Mouse (Mus musculus) midbrain, embryonic 12.5 days (tissue): Measurements from ENCODE around the gene AB124611. TPM values are rescaled to one million over a fixed set of nuclear protein-coding genes. Genes with fewer than 3 reads are reported as not detected.

Source experiments
- ATAC-seq: fragments of 200-750 bp; cut with Nextera tagmentation; 2 replicates; pipeline ENCODE4 v1.8.0; 2017; ENCODE audit warnings: low read depth, moderate TSS enrichment, moderate library complexity; ENCODE audit not compliant: low FRiP score
- H3K27ac ChIP-seq: fragments of 300-500 bp; sonication (generic); replicated peaks from 2 replicates; pipeline ENCODE4 v1.5.1; 2016; ENCODE audit warnings: mild to moderate bottlenecking
- H3K27me3 ChIP-seq: fragments of 300-500 bp; sonication (generic); 2 replicates; pipeline ENCODE4 v1.6.1; 2016; ENCODE audit warnings: mild to moderate bottlenecking
- H3K36me3 ChIP-seq: fragments of 300-500 bp; sonication (generic); 2 replicates; pipeline ENCODE4 v1.6.1; 2016
- H3K4me1 ChIP-seq: fragments of 300-500 bp; sonication (generic); 2 replicates; pipeline ENCODE4 v1.6.1; 2016
- H3K4me2 ChIP-seq: fragments of 300-500 bp; sonication (generic); replicated peaks from 2 replicates; pipeline ENCODE4 v1.6.1; 2016; ENCODE audit warnings: mild to moderate bottlenecking, moderate library complexity
- H3K4me3 ChIP-seq: fragments of 300-500 bp; sonication (generic); 2 replicates; pipeline ENCODE4 v1.5.1; 2016; ENCODE audit warnings: mild to moderate bottlenecking
- H3K9ac ChIP-seq: fragments of 300-500 bp; sonication (generic); replicated peaks from 2 replicates; pipeline ENCODE4 v1.6.1; 2016; ENCODE audit warnings: mild to moderate bottlenecking, moderate library complexity
- H3K9me3 ChIP-seq: fragments of 300-500 bp; sonication (generic); 2 replicates; pipeline ENCODE4 v1.6.1; 2016; ENCODE audit warnings: mild to moderate bottlenecking
- WGBS: fragments of 180-500 bp; shearing (Covaris S2); methylation state at CpG from one replicate; pipeline ENCODE4 v1.1.7; 2016; 5-methylcytosine and 5-hydroxymethylcytosine counted together
- polyA plus RNA-seq: library from polyadenylated mRNA; unstranded; fragments of >200 nt; fragmentation: Nextera tagmentation; extraction: Ambion mirVana; gene quantifications from 2 replicates; pipeline ENCODE4 v1.2.1, GENCODE M21; 2016

Gene AB124611
- polyA plus RNA-seq, 1 experiment from 2014 or later = 5.9 TPM

- no peaks in the 10 kb centered on the region for H3K27me3 ChIP-seq
- no peaks in the 10 kb centered on the region for H3K9me3 ChIP-seq
- no peak overlapping the region for H3K4me3 ChIP-seq
- H3K27ac ChIP-seq = no peak overlapping the region
- H3K4me1 ChIP-seq = no peaks in the 10 kb centered on the region
- no peak overlapping the region for H3K4me2 ChIP-seq
- peaks cover 91% of the 10 kb centered on the region for H3K36me3 ChIP-seq
- H3K9ac ChIP-seq = no peak overlapping the region
- WGBS = 96% methylated on average over 10 of the region's 10 CpGs
- ATAC-seq = no peak
Measured at GRCm38 (mm10) chr9:21575253-21575652, 49.3 kb downstream of the AB124611 start.

GRCm38 (mm10) chr9:21576286-21576685 lies 50.3 kb downstream of the AB124611 start:
- H3K9me3 ChIP-seq = no peaks in the 10 kb centered on the region
- H3K9ac ChIP-seq = no peak overlapping the region
- no peak for ATAC-seq
- 95% methylated on average over 1 of the region's 1 CpGs for WGBS
- H3K27ac ChIP-seq = no peak overlapping the region
- peaks cover 91% of the 10 kb centered on the region for H3K36me3 ChIP-seq
- H3K4me3 ChIP-seq = no peak overlapping the region
- H3K4me2 ChIP-seq = no peak overlapping the region
- no peaks in the 10 kb centered on the region for H3K4me1 ChIP-seq
- H3K27me3 ChIP-seq = no peaks in the 10 kb centered on the region

GRCm38 (mm10) chr9:21578226-21578625 lies 52.2 kb downstream of the AB124611 start:
- H3K4me2 ChIP-seq = no peak overlapping the region
- 47% methylated on average over 3 of the region's 3 CpGs for WGBS
- no peaks in the 10 kb centered on the region for H3K27me3 ChIP-seq
- H3K36me3 ChIP-seq = peaks cover 91% of the 10 kb centered on the region
- ATAC-seq = no peak
- H3K4me1 ChIP-seq = no peaks in the 10 kb centered on the region
- no peak overlapping the region for H3K9ac ChIP-seq
- H3K27ac ChIP-seq = no peak overlapping the region
- H3K4me3 ChIP-seq = no peak overlapping the region
- no peaks in the 10 kb centered on the region for H3K9me3 ChIP-seq

- no peaks in the 10 kb centered on the region for H3K4me1 ChIP-seq
- H3K27me3 ChIP-seq = no peaks in the 10 kb centered on the region
- H3K27ac ChIP-seq = no peak overlapping the region
- H3K9me3 ChIP-seq = no peaks in the 10 kb centered on the region
- no peak overlapping the region for H3K9ac ChIP-seq
- peaks cover 95% of the 10 kb centered on the region for H3K36me3 ChIP-seq
- WGBS = 88% methylated on average over 1 of the region's 1 CpGs
- ATAC-seq = no peak
- H3K4me2 ChIP-seq = no peak overlapping the region
- no peak overlapping the region for H3K4me3 ChIP-seq
Measured at GRCm38 (mm10) chr9:21585401-21585800, 59.4 kb downstream of the AB124611 start.

GRCm38 (mm10) chr9:21587678-21588349 lies 61.8 kb downstream of the AB124611 start:
- peaks cover 71% of the 10 kb centered on the region for H3K36me3 ChIP-seq
- no peak overlapping the region for H3K27ac ChIP-seq
- H3K27me3 ChIP-seq = no peaks in the 10 kb centered on the region
- 91% methylated on average over 23 of the region's 23 CpGs for WGBS
- no peak overlapping the region for H3K4me3 ChIP-seq
- no peaks in the 10 kb centered on the region for H3K9me3 ChIP-seq
- ATAC-seq = no peak
- H3K4me2 ChIP-seq = no peak overlapping the region
- no peak overlapping the region for H3K9ac ChIP-seq
- peaks cover 7% of the 10 kb centered on the region for H3K4me1 ChIP-seq

GRCm38 (mm10) chr9:21588350-21588749 lies 62.4 kb downstream of the AB124611 start:
- no peak for ATAC-seq
- H3K4me1 ChIP-seq = peaks cover 9% of the 10 kb centered on the region
- H3K9me3 ChIP-seq = no peaks in the 10 kb centered on the region
- no peak overlapping the region for H3K9ac ChIP-seq
- no peak overlapping the region for H3K4me3 ChIP-seq
- H3K4me2 ChIP-seq = no peak overlapping the region
- H3K27ac ChIP-seq = no peak overlapping the region
- peaks cover 65% of the 10 kb centered on the region for H3K36me3 ChIP-seq
- 94% methylated on average over 8 of the region's 8 CpGs for WGBS
- no peaks in the 10 kb centered on the region for H3K27me3 ChIP-seq

- no peak overlapping the region for H3K4me3 ChIP-seq
- no peaks in the 10 kb centered on the region for H3K27me3 ChIP-seq
- peaks cover 55% of the 10 kb centered on the region for H3K36me3 ChIP-seq
- WGBS = 88% methylated on average over 5 of the region's 5 CpGs
- ATAC-seq = no peak
- no peak overlapping the region for H3K9ac ChIP-seq
- H3K9me3 ChIP-seq = no peaks in the 10 kb centered on the region
- no peak overlapping the region for H3K27ac ChIP-seq
- no peak overlapping the region for H3K4me2 ChIP-seq
- H3K4me1 ChIP-seq = peaks cover 21% of the 10 kb centered on the region
Measured at GRCm38 (mm10) chr9:21589538-21589937, 63.6 kb downstream of the AB124611 start.

- H3K9me3 ChIP-seq = no peaks in the 10 kb centered on the region
- H3K4me2 ChIP-seq = peak overlapping the region; percentile 98; the same call in 1 of the 2 replicates
- no peak overlapping the region for H3K4me3 ChIP-seq
- H3K27ac ChIP-seq = no peak overlapping the region
- peaks cover 48% of the 10 kb centered on the region for H3K36me3 ChIP-seq
- no peaks in the 10 kb centered on the region for H3K27me3 ChIP-seq
- 85% methylated on average over 6 of the region's 6 CpGs for WGBS
- ATAC-seq = no peak
- peaks cover 31% of the 10 kb centered on the region for H3K4me1 ChIP-seq
- H3K9ac ChIP-seq = no peak overlapping the region
Measured at GRCm38 (mm10) chr9:21591127-21591830, 65.3 kb downstream of the AB124611 start.

GRCm38 (mm10) chr9:21591831-21592702 lies 66.1 kb downstream of the AB124611 start:
- Histone ChIP-seq H3K4me2 (peak overlapping the region; percentile 98), H3K27me3 (no peaks in the 10 kb centered on the region), H3K27ac (peak overlapping the region; percentile 83), H3K36me3 (peaks cover 42% of the 10 kb centered on the region), H3K4me1 (peaks cover 31% of the 10 kb centered on the region), H3K4me3 (peak overlapping the region; percentile 99), H3K9ac (peak overlapping the region; percentile 92; the same call in 1 of the 2 replicates), H3K9me3 (no peaks in the 10 kb centered on the region)
- 25% methylated on average over 17 of the region's 17 CpGs for WGBS
- ATAC-seq = peak; percentile 74; the same call in 1 of the 2 replicates

- Histone ChIP-seq H3K9ac (peak within 1 kb of the TSS; percentile 92), H3K27ac (peak within 1 kb of the TSS; percentile 83), H3K4me3 (peak within 1 kb of the TSS; percentile 99), H3K36me3 (peaks cover 36% of the 10 kb centered on the region), H3K27me3 (no peaks in the 10 kb centered on the region), H3K4me1 (peaks cover 31% of the 10 kb centered on the region), H3K4me2 (peak within 1 kb of the TSS; percentile 98), H3K9me3 (no peaks in the 10 kb centered on the region)
- peak; percentile 90 for ATAC-seq
- under 1% methylated on average over 30 of the region's 30 CpGs for WGBS
Measured at GRCm38 (mm10) chr9:21592703-21593121, 66.7 kb downstream of the AB124611 start, which contains the start of the genes Timm29 and Yipf2. Gene Timm29, plus strand, starts transcription at chr9:21592722. Gene Yipf2, minus strand, starts transcription at chr9:21592828.

- Histone ChIP-seq H3K27me3 (no peaks in the 10 kb centered on the region), H3K9me3 (no peaks in the 10 kb centered on the region), H3K4me1 (peaks cover 31% of the 10 kb centered on the region), H3K4me3 (peak overlapping the region; percentile 99), H3K9ac (peak overlapping the region; percentile 92), H3K36me3 (peaks cover 31% of the 10 kb centered on the region), H3K27ac (peak overlapping the region; percentile 83), H3K4me2 (peak overlapping the region; percentile 98)
- 3% methylated on average over 54 of the region's 69 CpGs for WGBS
- ATAC-seq = no peak
Measured at GRCm38 (mm10) chr9:21593122-21593721, 67.2 kb downstream of the AB124611 start.
